Mouse (Mus musculus) ES-Bruce4 (cell line): ENCODE measurements around the gene Ifi27l2a.

Source experiments
- CTCF ChIP-seq: IDR thresholded peaks from one replicate; pipeline ENCODE4 v1.8.1; 2011; ENCODE audit warnings: low read depth, low read length
- POLR2A ChIP-seq: IDR thresholded peaks from one replicate; pipeline ENCODE4 v1.8.1; 2011; ENCODE audit warnings: low read length; ENCODE audit not compliant: insufficient read depth

DNA sequence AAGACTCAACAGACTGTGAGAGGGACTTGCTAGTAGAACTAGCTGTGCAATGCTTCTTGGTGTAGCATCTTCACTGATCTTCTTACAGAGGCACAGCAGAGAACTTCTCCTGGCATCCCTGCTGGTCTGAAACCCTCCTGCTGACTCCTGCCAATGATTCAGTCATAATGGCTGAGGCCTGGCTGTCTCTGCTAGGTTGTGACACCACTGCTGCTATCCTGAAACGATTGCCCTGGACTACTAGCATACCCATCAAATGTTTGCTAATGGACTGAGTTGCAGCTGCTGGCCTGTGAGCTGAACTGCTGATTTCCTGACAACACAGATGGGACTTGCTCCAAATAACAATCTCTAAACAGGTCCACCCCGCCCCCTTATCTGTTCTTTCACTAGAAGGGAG, 31.0 kb upstream of the Ifi27l2a start:
- no peak for TF ChIP-seq POLR2A
- TF ChIP-seq CTCF: no peak
